Mouse (Mus musculus) naive thymus-derived CD4-positive, alpha-beta T cell, adult 5 months (primary cell): Measurements from ENCODE around the gene Slc15a4. TPM values are rescaled to one million over a fixed set of nuclear protein-coding genes. Genes with fewer than 3 reads are reported as not detected.

ENCODE experiments used
- polyA plus RNA-seq: library from polyadenylated mRNA; unstranded; fragments of 100-300 nt; shearing (Covaris generic); gene quantifications from one replicate; pipeline ENCODE4 v1.2.1, GENCODE M21; 2017

Slc15a4 gene
- polyA plus RNA-seq = 29.9 TPM

GRCm38 (mm10) chr5:127632167-127633145 lies at the start of gene Slc15a4, which contains the start of gene Glt1d1:
Slc15a4 (minus strand) TSS chr5:127632897.
Glt1d1 (plus strand) TSS chr5:127632262.

Other genes starting within 250 kb of the Slc15a4 start
- gene Glt1d1, start 635 bp downstream of the Slc15a4 start, polyA plus RNA-seq = not detected